Mouse (Mus musculus): ENCODE results near the gene Dido1.

Dido1 gene

GRCm38 (mm10) chr2:180678609-180679140 is 31.1 kb downstream of the Dido1 start:
- peak; percentile 44 for DNase-seq

DNA sequence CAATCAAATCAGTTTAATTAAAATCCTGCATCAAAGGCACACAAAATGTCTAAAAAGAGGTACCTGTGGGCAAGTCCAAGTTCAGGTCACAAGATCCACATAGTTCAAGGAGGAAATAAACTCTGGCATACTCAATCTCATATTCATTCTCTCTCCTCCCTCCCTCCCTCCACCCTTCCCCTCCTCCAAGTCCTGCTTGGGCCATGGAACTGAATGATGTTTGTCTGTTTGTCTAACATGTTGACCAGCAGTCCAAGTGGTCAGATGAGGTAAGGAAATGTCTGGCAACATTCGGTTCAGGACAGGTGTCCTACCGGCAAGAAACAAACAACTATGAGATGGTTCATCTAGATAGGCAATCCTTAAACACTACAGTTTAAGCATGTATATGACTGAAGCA is 33.1 kb downstream of the Dido1 start:
- DNase-seq: no peak

GRCm38 (mm10) chr2:180662008-180662407 is 47.8 kb downstream of the Dido1 start:
- no peak for DNase-seq

GRCm38 (mm10) chr2:180660521-180660920 is 49.3 kb downstream of the Dido1 start:
- no peak for DNase-seq

- DNase-seq: no peak
Measured at GRCm38 (mm10) chr2:180659353-180660150, 50.2 kb downstream of the Dido1 start.

GRCm38 (mm10) chr2:180658381-180658780 is 51.4 kb downstream of the Dido1 start:
- no peak for DNase-seq

- DNase-seq: peak; percentile 45
Measured at GRCm38 (mm10) chr2:180657394-180658013, 52.3 kb downstream of the Dido1 start.

DNA sequence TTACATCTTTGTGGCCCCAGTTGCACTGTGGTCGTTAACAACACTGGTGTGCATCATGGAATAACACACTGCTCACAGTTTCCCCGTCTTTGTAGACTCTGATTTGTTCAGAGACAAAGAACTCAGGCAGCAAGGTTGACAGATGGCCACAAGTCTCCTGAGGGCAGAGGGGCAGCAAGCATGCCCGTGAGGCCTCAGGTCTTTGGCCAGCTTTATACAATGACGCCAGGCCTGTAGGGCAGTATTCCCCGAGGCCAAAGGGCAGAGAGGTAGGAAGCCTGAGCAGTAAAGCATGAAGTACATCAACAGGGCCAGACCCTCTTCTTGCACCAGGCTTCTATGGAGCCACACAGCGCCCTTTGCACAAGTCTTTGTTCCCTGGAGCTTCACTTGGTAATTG is 54.6 kb downstream of the Dido1 start:
- no peak for DNase-seq

GRCm38 (mm10) chr2:180654666-180655065 is 55.1 kb downstream of the Dido1 start:
- DNase-seq: no peak

DNA sequence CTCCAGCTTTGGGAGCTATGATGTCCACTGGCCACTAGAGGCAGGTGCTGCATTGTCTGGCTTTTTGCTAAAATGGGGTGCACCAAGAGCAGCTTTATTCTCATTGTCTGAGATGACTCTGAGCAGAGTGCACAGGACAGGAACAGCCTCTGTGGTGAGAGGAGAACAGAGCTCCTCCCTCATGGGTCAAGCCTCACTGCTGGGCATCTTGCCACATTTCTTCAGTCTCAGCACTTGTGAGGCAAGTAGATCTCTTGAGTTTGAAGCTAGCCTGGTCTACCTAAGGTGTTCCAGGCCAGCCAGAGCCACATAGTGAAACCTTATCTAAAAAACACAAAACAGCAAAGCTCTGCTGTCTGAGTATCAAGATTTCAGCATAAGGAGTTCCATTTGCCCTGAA is 63.0 kb downstream of the Dido1 start:
- no peak for DNase-seq

DNA sequence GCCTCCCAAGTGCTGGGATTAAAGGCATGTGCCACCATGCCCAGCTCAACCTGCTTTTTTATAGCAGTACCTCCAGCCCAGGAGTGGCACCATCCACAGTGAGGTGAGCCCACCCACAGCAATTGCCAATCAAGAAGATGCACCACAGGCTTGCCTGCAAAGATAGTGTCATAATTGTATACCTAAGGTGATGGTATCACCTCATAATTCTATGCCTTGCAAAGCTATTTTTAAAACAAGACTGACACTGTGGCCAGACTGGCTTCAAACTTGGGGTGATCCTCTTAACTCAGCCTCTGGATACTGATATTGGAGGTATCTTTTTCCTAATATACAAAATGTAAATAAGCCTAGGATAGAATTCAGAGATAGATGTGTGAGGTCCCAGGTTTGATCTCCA is 66.2 kb downstream of the Dido1 start:
- no peak for DNase-seq

GRCm38 (mm10) chr2:180642555-180643260 is 67.1 kb downstream of the Dido1 start, which contains the start of gene Tcfl5:
TSS of gene Tcfl5 (minus strand) at chr2:180642708.
- no peak for DNase-seq

DNA sequence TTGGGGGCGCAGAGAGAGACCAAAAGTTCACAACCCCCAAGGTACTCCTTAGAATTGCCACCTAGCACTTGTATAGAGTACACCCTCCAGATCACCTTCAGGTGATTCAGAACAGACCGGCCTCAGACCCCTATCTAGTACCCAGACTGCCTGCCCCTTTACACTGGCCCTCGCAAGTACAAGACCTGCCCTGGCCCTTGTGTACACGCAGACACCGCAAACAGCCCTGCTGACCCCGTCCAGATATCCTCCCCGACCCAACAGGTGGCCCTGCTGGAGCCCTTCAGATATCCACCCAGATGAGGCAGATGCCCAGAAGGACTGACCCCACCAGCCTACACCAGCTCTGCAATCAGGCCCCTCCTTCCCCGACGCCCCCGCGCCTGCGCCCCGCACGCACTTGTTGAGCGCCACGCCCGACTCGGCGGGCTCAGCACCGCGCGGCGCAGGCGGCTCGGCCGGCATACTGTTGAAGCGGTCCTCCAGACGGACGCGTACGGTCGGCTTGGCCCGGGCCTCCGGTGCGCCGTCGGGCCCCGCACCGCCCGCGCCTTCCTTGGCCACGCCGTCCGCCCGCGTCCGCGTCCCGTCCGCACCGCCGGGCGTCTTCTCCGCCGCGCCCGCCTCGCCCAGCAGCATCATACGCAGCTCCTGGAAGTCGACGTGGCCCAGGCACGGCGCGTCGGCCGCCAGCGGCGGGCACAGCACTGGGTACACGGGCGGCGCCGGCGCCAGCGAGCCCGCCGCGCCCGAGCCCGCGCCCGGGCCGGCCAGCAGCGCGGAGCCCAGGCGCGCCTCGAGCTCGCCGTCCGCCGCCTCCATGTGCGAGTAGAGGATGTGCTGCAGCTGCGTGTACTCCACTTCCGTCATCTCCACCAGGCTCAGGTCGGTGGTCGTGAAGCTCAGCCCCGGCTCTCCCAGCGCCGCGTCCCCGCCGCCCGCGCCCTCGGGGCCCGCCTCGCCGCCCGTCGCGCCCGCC is 67.9 kb downstream of the Dido1 start:
- no peak for DNase-seq

DNA sequence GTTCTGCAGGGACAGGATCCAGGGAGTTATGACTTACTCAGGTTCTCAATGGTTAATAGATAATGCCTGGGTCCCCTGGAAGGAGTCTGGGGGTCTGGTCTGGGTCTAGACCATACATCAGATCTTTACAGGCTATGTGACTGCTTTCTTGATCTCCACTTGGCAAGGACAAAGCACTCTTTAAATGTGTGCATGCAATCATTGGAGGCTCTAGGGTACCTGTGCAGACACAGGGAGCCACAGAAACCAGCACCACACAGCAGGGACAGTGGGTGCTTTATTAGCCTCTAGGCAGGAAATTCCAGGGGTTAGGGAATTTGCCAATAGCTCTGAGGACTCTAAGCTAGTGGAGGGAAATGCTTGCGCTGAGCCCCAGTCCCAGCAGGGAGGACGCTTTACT is 97.9 kb downstream of the Dido1 start:
- DNase-seq: no peak

GRCm38 (mm10) chr2:180610283-180610682 is 99.5 kb downstream of the Dido1 start:
- no peak for DNase-seq
